Mouse (Mus musculus) kidney, postnatal 14 days (tissue): ENCODE data around the gene Gm14685.
"Not testable (repeated sequence)": the region's sequence is repeated elsewhere in the genome, so short reads cannot be mapped to it uniquely, and the experiment has no call there.

Experiments
- DNase-seq: peaks from one replicate; pipeline ENCODE4 v3.0.0; 2022; ENCODE audit warnings: mixed read lengths

Gm14685 gene

GRCm38 (mm10) chrX:73116747-73117146 lies at the start of gene Gm14685:
Gm14685 (plus strand) TSS chrX:73117047.
- not testable (repeated sequence) for DNase-seq

GRCm38 (mm10) chrX:73082267-73083055 lies 34.4 kb upstream of the Gm14685 start, which contains the start of gene Xlr4a:
Xlr4a (minus strand) TSS chrX:73082478.
- not testable (repeated sequence) for DNase-seq

- peak; percentile 5 for DNase-seq
These were observed 19.8 kb upstream of the Gm14685 start, which contains the start of gene Xlr3a for GRCm38 (mm10) chrX:73096941-73097508. Xlr3a (minus strand) TSS chrX:73097095.

GRCm38 (mm10) chrX:73122859-73123829 lies 6.3 kb downstream of the Gm14685 start:
- DNase-seq: not testable (repeated sequence)

GRCm38 (mm10) chrX:73143218-73143618 lies 26.4 kb downstream of the Gm14685 start:
- DNase-seq: not testable (repeated sequence)

GRCm38 (mm10) chrX:73148496-73148895 lies 31.6 kb downstream of the Gm14685 start, which contains the start of gene Xlr5b:
Xlr5b (plus strand) TSS chrX:73148796.
- DNase-seq: not testable (repeated sequence)

- DNase-seq: not testable (repeated sequence)
These were observed 32.5 kb downstream of the Gm14685 start, which contains the start of gene DXBay18 for GRCm38 (mm10) chrX:73149350-73149749. DXBay18 (minus strand) TSS chrX:73149450.

- DNase-seq: not testable (repeated sequence)
These were observed 60.0 kb downstream of the Gm14685 start, which contains the start of gene Spin2d for GRCm38 (mm10) chrX:73176889-73177288. Spin2d (minus strand) TSS chrX:73176989.
